Mouse (Mus musculus): ENCODE data around the gene Lrrtm3. TPM values are rescaled to one million over a fixed set of nuclear protein-coding genes. Genes with fewer than 3 reads are reported as not detected.

Lrrtm3 gene
- polyA plus RNA-seq, 1 experiment: 45.1 TPM

DNA sequence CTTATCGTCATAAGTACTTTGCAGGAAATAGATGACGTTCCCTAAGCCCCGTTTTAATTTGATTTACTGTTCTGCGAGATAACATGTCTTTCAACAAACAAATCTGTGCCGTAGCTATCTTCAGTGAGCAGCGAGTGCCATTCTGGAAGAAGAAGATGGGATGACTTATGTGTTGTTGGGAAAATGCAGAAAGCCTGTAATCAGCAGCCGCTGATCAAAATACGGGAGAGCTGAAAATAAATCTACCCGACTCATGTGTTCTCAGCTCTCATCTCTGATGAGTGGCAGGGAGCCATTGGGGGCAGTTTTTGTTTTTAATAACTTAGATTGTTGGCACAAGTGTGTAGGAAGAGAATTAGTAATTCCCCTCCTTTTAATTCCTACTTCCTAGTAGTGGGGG, 26.4 kb downstream of the Lrrtm3 start:
- no peak for TF ChIP-seq POLR2A (IDR thresholded peaks at IDR 0.05; ENCODE audit: extremely low read depth, insufficient read depth, low read length)
- TF ChIP-seq CTCF (IDR thresholded peaks at IDR 0.05; ENCODE audit: extremely low read depth, insufficient read depth, low read length): no peak
- H3K27ac ChIP-seq (ENCODE audit: insufficient read depth, low read length): no peak overlapping the region
- H3K4me3 ChIP-seq (ENCODE audit: insufficient read depth, low read length): no peak overlapping the region
- no peaks in the 10 kb centered on the region for H3K4me1 ChIP-seq (ENCODE audit: control insufficient read depth, insufficient read depth, low read length)

DNA sequence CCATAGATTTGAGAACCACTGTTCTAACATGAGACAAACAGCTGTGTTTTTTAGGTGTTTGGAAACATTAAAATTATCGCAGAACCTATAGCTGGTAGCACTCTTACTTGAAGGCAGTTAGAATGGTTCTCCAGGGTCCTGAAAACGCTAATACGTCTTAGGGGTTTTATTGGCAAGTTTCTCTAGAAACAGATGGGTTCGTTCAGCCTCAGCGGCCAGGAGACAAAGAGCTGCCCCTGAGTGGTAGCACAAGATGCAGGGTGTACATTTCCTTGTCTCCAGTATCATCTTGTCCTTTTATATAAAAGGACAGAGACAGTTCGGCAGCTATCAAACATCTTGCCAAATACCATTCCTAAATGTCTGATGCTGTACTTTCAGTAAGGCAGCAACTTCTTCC, 40.1 kb downstream of the Lrrtm3 start:
- TF ChIP-seq CTCF (IDR thresholded peaks at IDR 0.05; ENCODE audit: extremely low read depth, insufficient read depth, low read length) (no peak), POLR2A (IDR thresholded peaks at IDR 0.05; ENCODE audit: extremely low read depth, insufficient read depth, low read length) (no peak)
- Histone ChIP-seq H3K4me3 (ENCODE audit: insufficient read depth, low read length) (no peak overlapping the region), H3K4me1 (ENCODE audit: control insufficient read depth, insufficient read depth, low read length) (no peaks in the 10 kb centered on the region; the same call in 1 of the 2 replicates), H3K27ac (ENCODE audit: insufficient read depth, low read length) (no peak overlapping the region)

DNA sequence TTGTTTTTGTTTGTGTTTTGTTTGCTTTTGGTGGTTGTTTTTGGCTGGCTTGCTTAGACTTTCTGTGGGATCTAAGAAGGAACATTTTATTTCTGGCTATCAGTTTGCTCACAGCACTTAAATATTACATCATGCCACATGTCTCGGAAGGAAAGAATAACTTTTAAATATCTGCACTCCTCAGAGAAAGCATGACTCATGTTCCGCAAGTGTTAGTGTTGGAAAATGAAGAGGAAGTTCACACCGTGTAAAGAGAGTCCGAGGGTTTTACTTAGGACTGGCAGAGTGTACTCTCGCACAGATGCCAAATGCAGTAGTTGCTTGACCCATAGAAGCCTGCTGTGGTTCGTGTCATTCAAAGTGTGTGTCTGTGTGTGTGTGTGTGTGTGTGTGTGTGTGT, 40.9 kb downstream of the Lrrtm3 start:
- no peaks in the 10 kb centered on the region; the same call in 1 of the 2 replicates for H3K4me1 ChIP-seq (ENCODE audit: control insufficient read depth, insufficient read depth, low read length)
- no peak overlapping the region for H3K4me3 ChIP-seq (ENCODE audit: insufficient read depth, low read length)
- TF ChIP-seq POLR2A (IDR thresholded peaks at IDR 0.05; ENCODE audit: extremely low read depth, insufficient read depth, low read length) (no peak), CTCF (IDR thresholded peaks at IDR 0.05; ENCODE audit: extremely low read depth, insufficient read depth, low read length) (no peak)
- no peak overlapping the region for H3K27ac ChIP-seq (ENCODE audit: insufficient read depth, low read length)

DNA sequence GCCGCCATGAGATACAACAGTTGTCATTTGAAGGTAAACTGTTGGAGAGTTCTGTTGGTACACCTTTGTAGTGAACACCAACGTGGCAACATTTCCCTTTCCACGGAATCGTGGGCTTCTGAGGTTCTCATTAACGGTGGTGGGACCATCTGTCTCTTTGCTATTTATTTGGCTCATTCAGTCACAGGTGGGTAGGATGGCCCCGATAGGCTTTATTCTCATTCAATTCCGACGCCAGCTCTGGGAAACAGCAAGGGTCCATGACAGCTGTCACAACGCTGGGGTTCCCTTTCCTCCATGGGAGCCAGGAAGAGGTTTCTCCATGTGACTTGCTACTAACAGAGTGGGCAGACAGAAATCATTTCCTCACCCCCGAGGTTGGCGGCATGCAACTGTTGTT, 48.2 kb downstream of the Lrrtm3 start:
- Histone ChIP-seq H3K4me3 (ENCODE audit: insufficient read depth, low read length) (no peak overlapping the region), H3K27ac (ENCODE audit: insufficient read depth, low read length) (no peak overlapping the region), H3K4me1 (ENCODE audit: control insufficient read depth, insufficient read depth, low read length) (peaks cover 1% of the 10 kb centered on the region)
- no peak for TF ChIP-seq POLR2A (IDR thresholded peaks at IDR 0.05; ENCODE audit: extremely low read depth, insufficient read depth, low read length)
- TF ChIP-seq CTCF (IDR thresholded peaks at IDR 0.05; ENCODE audit: extremely low read depth, insufficient read depth, low read length): no peak

DNA sequence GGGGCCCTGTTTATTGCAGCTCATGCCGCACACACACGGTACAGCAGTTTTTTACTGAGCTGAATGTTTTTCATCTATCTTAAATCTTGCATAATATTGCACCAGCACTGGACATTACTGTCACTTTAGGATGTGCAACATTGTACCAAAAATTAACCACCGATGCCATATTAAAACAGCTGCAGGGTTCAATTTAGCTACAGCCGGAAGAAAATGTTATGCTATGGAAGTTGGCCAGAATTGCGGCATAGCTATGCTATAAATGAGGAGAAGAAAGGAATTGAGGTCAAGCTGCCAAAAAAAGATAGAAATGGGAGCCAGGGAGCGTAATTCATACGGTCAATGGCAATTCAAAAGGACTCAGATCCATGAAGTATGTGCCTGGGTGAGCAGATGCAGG, 48.9 kb downstream of the Lrrtm3 start:
- TF ChIP-seq POLR2A (IDR thresholded peaks at IDR 0.05; ENCODE audit: extremely low read depth, insufficient read depth, low read length): no peak
- no peak for TF ChIP-seq CTCF (IDR thresholded peaks at IDR 0.05; ENCODE audit: extremely low read depth, insufficient read depth, low read length)
- 0 out of 2 replicates have a peak overlapping the region, but pooled peaks have one; percentile 64 for H3K27ac ChIP-seq (ENCODE audit: insufficient read depth, low read length)
- no peak overlapping the region for H3K4me3 ChIP-seq (ENCODE audit: insufficient read depth, low read length)
- peaks cover 1% of the 10 kb centered on the region for H3K4me1 ChIP-seq (ENCODE audit: control insufficient read depth, insufficient read depth, low read length)

DNA sequence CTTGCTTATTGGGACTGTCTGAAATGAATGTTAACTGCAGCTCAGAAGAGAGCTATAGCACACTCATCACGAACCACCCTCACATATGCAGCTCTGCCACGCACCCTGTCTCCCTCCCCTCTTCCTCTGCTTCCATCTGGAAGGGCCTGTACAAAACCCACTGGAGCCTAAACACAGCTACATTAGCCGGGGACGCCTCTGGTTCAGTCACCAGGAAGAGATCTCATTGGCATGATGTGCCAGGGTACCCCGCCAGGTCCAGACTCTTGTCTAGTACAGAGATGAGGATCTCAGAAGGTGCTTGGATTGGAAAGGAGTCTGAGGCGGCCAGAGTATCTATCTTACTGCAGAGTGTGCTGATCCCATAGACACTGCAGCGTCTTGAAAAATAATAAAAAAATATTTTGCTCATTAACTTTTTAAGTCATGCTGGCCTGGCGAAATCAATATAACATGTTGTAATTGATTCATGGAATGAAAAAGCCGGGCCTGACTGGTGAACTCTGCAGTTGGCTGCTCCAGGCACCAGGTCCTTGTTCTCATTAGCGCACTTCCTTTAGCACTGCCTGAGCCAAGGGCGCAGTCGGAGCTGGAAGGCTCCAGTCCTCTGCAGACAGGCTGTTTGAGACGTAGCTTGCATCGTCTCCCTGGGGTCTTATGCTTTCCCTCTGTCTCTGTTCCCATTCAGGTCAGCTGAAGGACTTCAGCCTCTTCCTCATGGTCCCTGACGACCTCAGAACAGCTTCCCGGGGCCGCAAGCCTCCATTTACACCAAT, 50.1 kb downstream of the Lrrtm3 start:
- peaks cover 1% of the 10 kb centered on the region for H3K4me1 ChIP-seq (ENCODE audit: control insufficient read depth, insufficient read depth, low read length)
- no peak overlapping the region for H3K4me3 ChIP-seq (ENCODE audit: insufficient read depth, low read length)
- TF ChIP-seq POLR2A (IDR thresholded peaks at IDR 0.05; ENCODE audit: extremely low read depth, insufficient read depth, low read length) (no peak), CTCF (IDR thresholded peaks at IDR 0.05; ENCODE audit: extremely low read depth, insufficient read depth, low read length) (no peak)
- H3K27ac ChIP-seq (ENCODE audit: insufficient read depth, low read length): peak overlapping the region; percentile 64; the same call in 1 of the 2 replicates

DNA sequence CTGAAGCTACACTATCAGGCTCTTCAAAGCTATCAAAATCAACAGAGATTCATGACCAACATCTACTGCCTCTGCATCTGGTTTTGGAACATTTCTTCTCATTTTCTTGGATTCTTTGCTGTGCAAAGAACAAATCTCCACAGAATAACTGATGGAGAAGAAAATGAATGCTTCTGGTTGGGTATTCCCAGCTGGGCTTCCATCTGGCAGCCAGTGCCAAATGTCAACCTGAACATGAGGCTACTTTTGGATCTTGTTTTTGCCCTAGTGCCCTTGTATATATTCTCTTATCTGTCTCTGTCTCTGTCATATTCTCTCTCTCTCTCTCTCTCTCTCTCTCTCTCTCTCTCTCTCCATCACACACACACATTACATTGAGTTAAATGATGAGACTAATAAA, 59.2 kb downstream of the Lrrtm3 start:
- TF ChIP-seq CTCF (IDR thresholded peaks at IDR 0.05; ENCODE audit: extremely low read depth, insufficient read depth, low read length): no peak
- no peak for TF ChIP-seq POLR2A (IDR thresholded peaks at IDR 0.05; ENCODE audit: extremely low read depth, insufficient read depth, low read length)

DNA sequence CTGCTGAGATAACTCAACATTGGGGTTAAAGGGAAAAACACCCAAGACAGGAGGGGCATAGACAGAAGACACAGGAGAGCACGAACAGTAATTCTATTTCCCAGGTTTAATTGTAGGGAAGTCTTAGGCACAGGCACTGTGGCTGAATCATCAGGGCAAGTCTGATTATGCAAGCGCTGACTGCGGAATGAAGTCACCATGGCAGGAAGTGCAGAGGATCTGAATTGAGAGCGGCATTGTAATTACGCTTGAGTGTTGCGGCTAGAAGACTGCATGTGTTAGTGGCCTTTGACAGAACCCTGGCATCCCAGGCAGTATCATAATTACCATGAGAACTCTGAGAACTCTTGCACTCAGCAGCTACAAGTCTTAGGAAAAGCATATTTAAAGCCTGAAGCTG, 66.7 kb downstream of the Lrrtm3 start:
- H3K4me1 ChIP-seq (ENCODE audit: control insufficient read depth, insufficient read depth, low read length): no peaks in the 10 kb centered on the region
- TF ChIP-seq POLR2A (IDR thresholded peaks at IDR 0.05; ENCODE audit: extremely low read depth, insufficient read depth, low read length): no peak
- TF ChIP-seq CTCF (IDR thresholded peaks at IDR 0.05; ENCODE audit: extremely low read depth, insufficient read depth, low read length): no peak
- no peak overlapping the region for H3K27ac ChIP-seq (ENCODE audit: insufficient read depth, low read length)

More for the DNA sequence above, 59.2 kb downstream of the Lrrtm3 start:
- no peaks in the 10 kb centered on the region for H3K4me1 ChIP-seq (ENCODE audit: control insufficient read depth, insufficient read depth, low read length)
- no peak overlapping the region for H3K4me3 ChIP-seq (ENCODE audit: insufficient read depth, low read length)
- no peak overlapping the region for H3K27ac ChIP-seq (ENCODE audit: insufficient read depth, low read length)

DNA sequence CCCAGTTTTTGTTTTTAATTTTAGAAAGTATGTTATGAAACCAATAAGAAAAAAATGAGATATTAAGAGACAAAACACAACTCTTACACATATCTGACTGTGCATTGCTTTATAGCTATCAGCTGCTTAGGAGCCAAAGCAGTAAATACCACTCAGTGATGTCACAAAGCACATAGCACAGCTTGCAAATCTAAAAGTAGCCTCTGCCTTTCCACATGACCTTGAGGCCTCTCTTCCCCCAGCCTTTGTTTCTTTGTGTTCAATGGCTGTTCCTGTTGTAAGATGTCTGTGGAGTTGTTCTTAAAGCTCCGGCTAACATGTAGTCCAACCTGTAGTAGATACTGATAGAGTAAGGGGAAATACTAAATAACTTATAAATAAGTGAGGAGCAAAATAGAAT, 69.7 kb downstream of the Lrrtm3 start:
- Histone ChIP-seq H3K27ac (ENCODE audit: insufficient read depth, low read length) (no peak overlapping the region), H3K4me3 (ENCODE audit: insufficient read depth, low read length) (no peak overlapping the region), H3K4me1 (ENCODE audit: control insufficient read depth, insufficient read depth, low read length) (no peaks in the 10 kb centered on the region)
- TF ChIP-seq CTCF (IDR thresholded peaks at IDR 0.05; ENCODE audit: extremely low read depth, insufficient read depth, low read length): no peak
- no peak for TF ChIP-seq POLR2A (IDR thresholded peaks at IDR 0.05; ENCODE audit: extremely low read depth, insufficient read depth, low read length)

More for the DNA sequence above, 66.7 kb downstream of the Lrrtm3 start:
- H3K4me3 ChIP-seq (ENCODE audit: insufficient read depth, low read length): no peak overlapping the region

- TF ChIP-seq POLR2A (IDR thresholded peaks at IDR 0.05; ENCODE audit: extremely low read depth, insufficient read depth, low read length): no peak
- H3K4me1 ChIP-seq (ENCODE audit: control insufficient read depth, insufficient read depth, low read length): 0 out of 2 replicates have a peak, but pooled peaks cover 1% of the 10 kb centered on the region
- H3K27ac ChIP-seq (ENCODE audit: insufficient read depth, low read length): 0 out of 2 replicates have a peak overlapping the region, but pooled peaks have one; percentile 7
- no peak overlapping the region for H3K4me3 ChIP-seq (ENCODE audit: insufficient read depth, low read length)
Observed at GRCm38 (mm10) chr10:64001996-64002395, 88.1 kb downstream of the Lrrtm3 start.
